Mouse (Mus musculus) megakaryocyte, embryonic 14.5 days (primary cell): ENCODE data around the gene Gins3. TPM values are rescaled to one million over a fixed set of nuclear protein-coding genes. Genes with fewer than 3 reads are reported as not detected.
"Not testable (repeated sequence)": the region's sequence is repeated elsewhere in the genome, so short reads cannot be mapped to it uniquely, and the experiment has no call there.

ENCODE experiments used
- H3K27me3 ChIP-seq: replicated peaks from 2 replicates; pipeline ENCODE3; 2012; ENCODE audit warnings: inconsistent platforms
- H3K36me3 ChIP-seq: replicated peaks from 2 replicates; pipeline ENCODE3; 2012; ENCODE audit warnings: low read length, inconsistent platforms, mixed read lengths
- H3K4me1 ChIP-seq: 2 replicates; pipeline ENCODE4 v1.6.1; 2012; ENCODE audit warnings: inconsistent platforms
- H3K4me3 ChIP-seq: replicated peaks from 2 replicates; pipeline ENCODE3; 2012; ENCODE audit warnings: moderate library complexity, mild to moderate bottlenecking, inconsistent platforms
- H3K9me3 ChIP-seq: 2 replicates; pipeline ENCODE4 v1.6.1; 2012; ENCODE audit warnings: inconsistent platforms
- FLI1 ChIP-seq: IDR thresholded peaks from 2 replicates; pipeline ENCODE4 v1.6.1; 2012; ENCODE audit warnings: low read length, inconsistent platforms, mixed read lengths
- GATA1 ChIP-seq: IDR thresholded peaks from 3 replicates; pipeline ENCODE4 v1.6.1; 2012; ENCODE audit warnings: mixed read lengths, low read length, inconsistent platforms, borderline replicate concordance
- polyA plus RNA-seq: library from polyadenylated mRNA; stranded (reverse); fragments of >175 nt; gene quantifications from 2 replicates; pipeline ENCODE4 v1.2.3, GENCODE M21; 2012; ENCODE audit warnings: low replicate concordance; ENCODE audit not compliant: insufficient read depth

Gins3 gene
- polyA plus RNA-seq, 1 experiment: 0.44 TPM

DNA sequence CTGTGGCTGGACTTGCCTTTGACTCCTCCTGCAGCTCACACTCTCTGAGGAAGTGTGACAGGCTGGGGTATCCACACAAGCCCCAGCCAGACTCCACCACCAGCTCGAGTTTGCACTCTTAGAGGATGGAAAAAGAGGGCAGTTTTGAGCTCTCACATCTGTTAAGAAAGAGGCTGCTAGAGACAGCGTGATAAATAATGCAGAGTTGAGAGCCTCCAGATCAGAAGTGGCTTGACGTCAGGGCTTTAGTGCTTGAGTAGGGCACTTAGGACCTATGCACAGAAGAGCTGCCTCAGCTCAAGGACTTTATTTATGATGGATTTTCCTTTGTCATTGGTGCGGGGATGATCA, 30.3 kb downstream of the Gins3 start:
- Histone ChIP-seq H3K4me1 (peaks cover 10% of the 10 kb centered on the region), H3K36me3 (no peaks in the 10 kb centered on the region), H3K4me3 (no peak overlapping the region), H3K27me3 (peaks cover 39% of the 10 kb centered on the region), H3K9me3 (peaks cover 11% of the 10 kb centered on the region)
- TF ChIP-seq GATA1 (no peak), FLI1 (no peak)

DNA sequence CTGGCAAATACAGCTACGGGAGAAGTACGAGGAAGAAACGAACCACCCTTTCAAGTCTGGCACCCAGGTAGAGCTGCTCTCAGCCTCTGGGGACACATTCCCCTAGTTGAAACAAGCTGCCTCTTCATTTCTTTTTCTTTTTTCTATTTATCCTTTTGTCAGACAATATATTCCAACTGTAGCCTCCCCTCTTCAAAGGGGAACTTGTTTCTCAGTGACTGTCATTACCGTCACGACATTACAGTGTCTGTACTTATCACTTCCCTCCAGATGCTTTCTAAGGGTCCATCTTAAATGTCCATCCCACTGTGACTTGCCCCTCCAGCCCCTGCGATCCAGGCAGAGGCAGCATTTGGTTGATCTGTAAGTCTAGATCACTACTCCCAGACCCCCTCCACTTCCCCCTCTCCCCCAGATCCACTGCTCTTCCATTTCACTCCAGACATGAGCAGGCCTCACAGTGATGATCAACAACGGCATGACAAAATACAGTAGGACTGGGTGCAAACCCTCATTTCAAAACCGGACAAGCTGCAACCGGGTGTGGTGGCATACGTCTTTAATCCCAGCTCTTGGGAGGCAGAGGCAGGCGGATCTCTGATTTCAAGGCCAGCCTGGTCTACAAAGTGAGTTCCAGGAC, 32.7 kb downstream of the Gins3 start:
- H3K36me3 ChIP-seq, H3K4me3 ChIP-seq: not testable (repeated sequence)
- peaks cover 11% of the 10 kb centered on the region for H3K9me3 ChIP-seq
- peaks cover 50% of the 10 kb centered on the region for H3K27me3 ChIP-seq
- peaks cover 13% of the 10 kb centered on the region for H3K4me1 ChIP-seq

DNA sequence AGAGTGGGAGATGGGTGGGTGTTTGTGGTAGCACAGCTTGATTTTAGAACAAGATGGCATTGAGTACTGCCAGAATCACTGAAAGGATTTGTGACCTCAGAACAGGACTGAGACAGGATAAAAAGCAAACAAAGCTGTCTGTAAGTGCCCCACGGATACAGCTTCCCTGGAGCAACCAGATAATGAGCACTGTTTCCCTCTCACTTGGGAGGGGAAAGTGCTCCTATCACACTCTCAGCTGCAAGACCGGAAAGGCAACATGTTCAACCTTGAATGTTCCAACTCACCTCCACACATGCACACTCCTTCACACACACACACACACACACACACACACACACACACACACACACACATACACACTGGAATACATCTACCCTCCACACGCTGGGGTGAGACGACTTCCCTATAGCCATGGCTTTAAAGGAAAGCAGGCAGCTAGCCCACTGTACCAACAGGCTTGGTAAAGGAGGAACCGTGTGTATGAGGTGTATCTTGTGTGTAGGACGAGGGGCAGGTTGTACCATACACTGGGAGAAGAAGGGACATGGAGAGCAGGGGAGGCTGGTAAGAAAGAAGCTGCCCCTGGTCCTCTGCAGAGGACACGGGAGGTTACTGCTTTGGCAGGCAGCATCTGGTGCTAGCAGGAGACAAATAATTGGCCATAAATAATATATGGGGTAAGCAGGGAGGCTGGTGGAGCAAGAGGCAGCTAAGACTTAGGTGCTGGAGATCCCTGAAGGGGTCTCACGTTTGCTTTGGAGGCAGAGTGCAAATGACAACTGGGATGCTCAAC, 35.1 kb downstream of the Gins3 start:
- TF ChIP-seq GATA1 (no peak), FLI1 (no peak)

DNA sequence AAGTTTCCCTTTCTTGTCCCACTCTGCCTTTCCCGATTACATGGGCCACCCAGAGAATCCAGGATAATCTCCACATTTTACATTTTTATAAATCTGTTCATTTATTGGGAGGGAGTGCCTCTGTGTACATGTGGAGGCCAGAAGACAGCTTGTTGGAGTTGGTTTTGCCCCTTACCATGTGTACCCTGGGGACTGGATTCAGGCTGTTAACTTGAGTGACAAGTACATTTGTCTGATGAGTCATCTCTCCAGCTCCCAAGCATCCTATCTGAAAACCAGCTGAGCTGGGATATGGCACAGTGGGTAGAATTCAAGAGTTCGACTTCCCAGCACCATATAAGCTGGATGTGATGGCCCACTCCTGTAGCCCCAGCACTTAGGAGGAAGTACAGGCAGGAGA, 36.7 kb downstream of the Gins3 start:
- no peak overlapping the region for H3K4me3 ChIP-seq
- TF ChIP-seq GATA1 (no peak), FLI1 (no peak)
- H3K36me3 ChIP-seq: no peaks in the 10 kb centered on the region
- H3K9me3 ChIP-seq: peaks cover 7% of the 10 kb centered on the region
- H3K4me1 ChIP-seq: peaks cover 4% of the 10 kb centered on the region; the same call in 1 of the 2 replicates
- H3K27me3 ChIP-seq: peaks cover 66% of the 10 kb centered on the region

More for the DNA sequence above, 35.1 kb downstream of the Gins3 start:
- H3K4me1 ChIP-seq: peaks cover 6% of the 10 kb centered on the region
- peaks cover 57% of the 10 kb centered on the region for H3K27me3 ChIP-seq
- H3K4me3 ChIP-seq: no peak overlapping the region
- H3K9me3 ChIP-seq: peaks cover 7% of the 10 kb centered on the region
- H3K36me3 ChIP-seq: no peaks in the 10 kb centered on the region

DNA sequence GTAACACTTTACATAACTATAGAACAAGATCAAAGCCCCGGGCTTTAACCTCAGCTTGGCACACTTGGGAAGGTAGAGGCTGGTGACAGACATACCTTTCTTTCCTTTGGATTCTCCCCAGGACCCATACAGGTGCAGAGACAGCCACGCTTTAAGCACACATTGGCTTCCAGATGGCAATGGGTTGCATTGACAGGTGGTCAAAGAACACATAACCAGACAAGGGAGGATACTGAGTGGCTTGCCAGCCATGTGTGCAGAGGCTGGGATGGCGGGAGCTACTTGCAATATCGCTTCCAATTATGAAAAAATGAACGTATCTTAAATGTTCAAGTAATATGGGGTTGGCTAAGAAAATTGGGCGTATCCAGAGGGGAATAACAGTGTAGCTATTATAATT, 38.6 kb downstream of the Gins3 start:
- TF ChIP-seq GATA1 (no peak), FLI1 (no peak)
- peaks cover 2% of the 10 kb centered on the region; the same call in 1 of the 2 replicates for H3K9me3 ChIP-seq
- H3K27me3 ChIP-seq: peaks cover 81% of the 10 kb centered on the region
- peaks cover 4% of the 10 kb centered on the region; the same call in 1 of the 2 replicates for H3K4me1 ChIP-seq
- no peaks in the 10 kb centered on the region for H3K36me3 ChIP-seq
- H3K4me3 ChIP-seq: no peak overlapping the region

DNA sequence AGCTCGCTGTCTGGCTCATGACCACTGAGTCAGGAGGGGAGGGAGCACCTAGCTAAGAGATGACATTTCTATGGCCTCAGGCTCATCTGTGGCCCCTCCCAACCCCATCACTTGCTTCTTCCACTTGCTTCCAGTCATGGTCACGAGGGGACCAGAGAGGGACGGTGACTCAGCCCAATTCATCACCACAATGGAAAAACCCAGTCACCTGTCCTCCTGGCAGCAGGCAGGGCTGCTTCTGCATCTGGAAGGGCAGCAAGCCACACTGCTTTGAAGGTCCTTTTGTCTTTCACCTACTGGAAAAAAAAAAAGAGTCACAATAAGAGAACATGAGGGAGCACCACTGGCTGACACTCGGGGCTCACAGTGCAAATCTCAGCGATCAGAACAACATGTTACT, 39.6 kb downstream of the Gins3 start:
- Histone ChIP-seq H3K4me3 (no peak overlapping the region), H3K4me1 (peaks cover 10% of the 10 kb centered on the region), H3K9me3 (no peaks in the 10 kb centered on the region), H3K27me3 (peaks cover 86% of the 10 kb centered on the region), H3K36me3 (no peaks in the 10 kb centered on the region)
- TF ChIP-seq FLI1 (no peak), GATA1 (no peak)

DNA sequence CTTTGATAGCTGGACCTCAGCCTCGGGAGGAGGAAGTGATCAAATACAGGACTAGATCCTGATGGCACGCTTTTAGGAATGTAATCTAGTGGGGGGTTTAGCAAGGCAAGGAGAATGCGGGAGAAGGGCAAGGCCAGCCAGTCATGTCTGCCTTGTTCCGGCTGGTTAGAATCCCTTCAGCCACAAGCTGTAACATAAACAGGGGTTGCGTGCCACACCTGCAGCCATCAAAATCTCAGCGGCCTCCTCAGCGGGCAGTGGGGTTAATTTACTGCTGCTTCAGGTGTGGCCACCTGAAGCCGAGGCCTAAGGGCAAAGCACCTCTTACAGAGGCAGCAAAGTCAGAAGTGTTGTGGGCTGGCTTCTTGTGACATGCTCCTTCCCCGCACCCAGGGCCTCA, 43.4 kb downstream of the Gins3 start, which contains the start of gene Ndrg4:
Ndrg4 (plus strand) TSS at position 350 of the 400 bp plus-strand sequence.
- H3K4me3 ChIP-seq: peak within 1 kb of the TSS; percentile 86

DNA sequence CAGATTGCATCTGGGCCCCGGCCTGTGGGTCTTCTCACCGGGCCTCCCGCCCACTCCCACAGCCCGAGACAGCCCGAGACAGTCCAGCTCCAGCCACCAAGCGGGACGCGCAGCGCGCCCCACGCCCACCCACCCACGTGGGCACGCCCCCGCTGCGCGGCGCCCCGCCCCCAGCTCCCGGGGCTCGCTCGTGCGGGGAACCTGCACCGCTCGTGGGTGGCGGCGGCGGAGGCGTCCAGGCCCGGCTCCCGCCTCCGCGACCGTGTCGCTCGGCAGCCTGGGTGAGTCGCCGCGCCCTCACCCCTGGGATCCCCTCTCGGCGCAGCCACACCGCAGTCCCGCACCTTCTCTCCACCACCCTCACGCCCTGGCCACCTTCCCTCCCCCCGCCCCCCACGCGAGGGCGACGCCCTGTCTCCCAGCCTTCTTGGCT, 44.4 kb downstream of the Gins3 start:
- Histone ChIP-seq H3K4me1 (peaks cover 13% of the 10 kb centered on the region), H3K9me3 (no peaks in the 10 kb centered on the region), H3K27me3 (peaks cover 97% of the 10 kb centered on the region), H3K4me3 (peak overlapping the region; percentile 86), H3K36me3 (no peaks in the 10 kb centered on the region)
- TF ChIP-seq FLI1 (no peak), GATA1 (no peak)

More for the DNA sequence above, 43.4 kb downstream of the Gins3 start, which contains the start of gene Ndrg4:
- Histone ChIP-seq H3K27me3 (peaks cover 97% of the 10 kb centered on the region), H3K36me3 (no peaks in the 10 kb centered on the region), H3K9me3 (no peaks in the 10 kb centered on the region), H3K4me1 (peaks cover 13% of the 10 kb centered on the region)
- TF ChIP-seq FLI1: no peak
- no peak for TF ChIP-seq GATA1

DNA sequence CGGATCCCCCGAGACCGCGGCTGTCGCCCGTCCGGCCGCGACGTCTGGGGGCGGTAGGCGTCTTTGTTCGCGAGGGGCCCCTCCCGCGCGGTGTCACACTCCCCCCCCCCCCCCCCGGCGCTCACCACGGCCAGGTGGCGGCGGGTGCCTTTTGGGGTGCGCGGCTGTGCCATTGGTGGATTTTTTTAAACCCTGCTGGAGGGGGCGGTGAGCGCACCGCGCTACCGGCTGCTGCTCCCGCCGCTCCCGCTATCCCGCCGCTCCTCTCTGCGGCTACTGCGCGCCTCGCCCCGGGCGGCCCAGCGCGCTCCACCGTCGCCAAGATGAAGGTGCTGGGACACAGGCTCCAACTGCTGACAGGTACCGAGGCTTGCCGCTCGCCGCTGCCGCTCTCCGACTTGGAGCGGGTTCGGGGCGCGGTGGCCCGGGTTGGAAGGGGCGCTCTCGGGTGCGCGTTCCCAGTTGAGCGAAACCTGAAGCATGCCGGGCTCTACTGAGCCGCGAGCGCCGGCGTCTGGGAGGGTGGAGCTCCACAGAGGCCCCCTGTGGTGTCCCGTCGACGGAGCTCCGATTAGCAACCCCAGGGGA, 44.9 kb downstream of the Gins3 start:
- H3K36me3 ChIP-seq: no peaks in the 10 kb centered on the region
- H3K9me3 ChIP-seq: no peaks in the 10 kb centered on the region
- H3K27me3 ChIP-seq: peaks cover 97% of the 10 kb centered on the region
- peaks cover 13% of the 10 kb centered on the region for H3K4me1 ChIP-seq
- TF ChIP-seq FLI1 (no peak), GATA1 (no peak)
- peak overlapping the region; percentile 86 for H3K4me3 ChIP-seq

DNA sequence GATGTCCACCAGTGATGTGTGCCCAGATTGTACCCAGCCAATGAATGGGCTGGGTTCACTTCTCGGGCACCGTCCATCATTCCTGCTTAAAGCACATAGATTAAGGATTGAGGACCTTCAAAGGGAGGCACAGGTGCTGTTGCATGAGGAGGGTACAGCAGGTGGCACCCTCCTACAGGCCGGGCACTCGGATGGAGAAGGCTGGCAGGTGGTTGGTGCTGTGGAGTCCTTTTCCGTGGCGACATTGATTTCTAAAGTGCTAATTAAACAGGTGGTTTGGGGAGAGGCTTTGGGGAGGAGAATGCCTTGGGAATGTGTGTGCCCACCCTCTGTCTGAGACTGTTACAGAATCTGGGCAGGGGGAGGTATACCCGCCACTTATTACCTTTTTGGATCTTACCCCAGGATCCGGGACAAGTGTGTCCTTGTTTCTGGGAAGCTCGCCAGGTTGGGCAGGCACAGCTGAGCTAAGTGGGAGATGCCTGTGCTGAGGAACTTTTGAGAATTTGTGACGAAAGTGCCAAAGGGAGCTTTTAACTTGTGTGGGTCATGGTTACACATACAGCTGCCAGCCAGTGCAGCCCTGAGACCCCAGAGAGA, 54.9 kb downstream of the Gins3 start:
- Histone ChIP-seq H3K4me1 (peaks cover 8% of the 10 kb centered on the region; the same call in 1 of the 2 replicates), H3K27me3 (peaks cover 89% of the 10 kb centered on the region), H3K9me3 (no peaks in the 10 kb centered on the region), H3K36me3 (no peaks in the 10 kb centered on the region), H3K4me3 (no peak overlapping the region)
- TF ChIP-seq FLI1 (no peak), GATA1 (no peak)
